Mouse (Mus musculus) heart, embryonic 10.5 days (tissue): ENCODE results near the gene Ttyh3. TPM values are rescaled to one million over a fixed set of nuclear protein-coding genes. Genes with fewer than 3 reads are reported as not detected.
A peak's percentile ranks its signal among the peaks of the same experiment; 100 is the strongest.

Experiments used
- DNase-seq: peaks from one replicate; pipeline ENCODE4 v3.0.0-alpha.2; 2017; ENCODE audit warnings: low spot score
- H3K27ac ChIP-seq: fragments of 300-500 bp; sonication (generic); 2 replicates; pipeline ENCODE4 v1.5.1; 2016; ENCODE audit warnings: mild to moderate bottlenecking
- H3K27me3 ChIP-seq: fragments of 300-500 bp; sonication (generic); 2 replicates; pipeline ENCODE4 v1.6.1; 2016; ENCODE audit warnings: mild to moderate bottlenecking; ENCODE audit not compliant: poor library complexity, insufficient read depth, severe bottlenecking
- H3K36me3 ChIP-seq: fragments of 300-500 bp; sonication (generic); 2 replicates; pipeline ENCODE4 v1.6.1; 2016; ENCODE audit warnings: mild to moderate bottlenecking, moderate library complexity
- H3K4me1 ChIP-seq: fragments of 300-500 bp; sonication (generic); 2 replicates; pipeline ENCODE4 v1.6.1; 2016; ENCODE audit warnings: mild to moderate bottlenecking
- H3K4me3 ChIP-seq: fragments of 300-500 bp; sonication (generic); 2 replicates; pipeline ENCODE4 v1.5.1; 2016; ENCODE audit warnings: mild to moderate bottlenecking, moderate library complexity
- H3K9me3 ChIP-seq: fragments of 300-500 bp; sonication (generic); 2 replicates; pipeline ENCODE4 v1.6.1; 2016; ENCODE audit warnings: mild to moderate bottlenecking, moderate library complexity
- WGBS: fragments of 180-500 bp; shearing (Covaris S2); methylation state at CpG from one replicate; pipeline ENCODE4 v1.1.7; 2016; 5-methylcytosine and 5-hydroxymethylcytosine counted together
- polyA plus RNA-seq: library from polyadenylated mRNA; unstranded; fragments of >200 nt; fragmentation: Nextera tagmentation; extraction: Ambion mirVana; gene quantifications from 2 replicates; pipeline ENCODE4 v1.2.1, GENCODE M21; 2016

The Ttyh3 gene
- polyA plus RNA-seq, 1 experiment from 2014 or later = 32.9 TPM

DNA sequence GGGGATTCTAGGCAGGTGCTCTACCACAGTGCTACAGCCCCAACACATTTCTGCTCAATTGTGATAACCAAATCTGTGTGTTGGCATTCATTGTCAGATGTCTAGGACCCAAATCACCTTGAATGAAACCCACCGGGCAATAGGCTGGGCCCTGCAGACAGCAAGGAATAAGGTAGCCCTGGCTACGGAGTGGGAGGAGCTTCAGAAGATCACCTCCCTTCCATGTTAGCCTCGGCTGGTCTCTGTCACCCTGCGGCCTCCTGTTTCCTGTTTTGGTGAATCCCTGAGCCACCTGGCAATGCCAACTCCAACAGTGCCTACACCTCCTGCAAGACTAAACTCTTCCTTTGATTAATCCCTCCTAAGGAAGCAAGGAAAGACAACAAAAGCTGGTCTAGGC is 51.0 kb downstream of the Ttyh3 start:
- H3K4me1 ChIP-seq = peaks cover 15% of the 10 kb centered on the region

GRCm38 (mm10) chr5:140596927-140597588 is 51.8 kb downstream of the Ttyh3 start:
- peaks cover 35% of the 10 kb centered on the region for H3K27me3 ChIP-seq
- H3K9me3 ChIP-seq = no peaks in the 10 kb centered on the region
- DNase-seq = no peak
- H3K27ac ChIP-seq = peak overlapping the region; percentile 59
- H3K36me3 ChIP-seq = no peaks in the 10 kb centered on the region
- peaks cover 15% of the 10 kb centered on the region for H3K4me1 ChIP-seq
- no peak overlapping the region for H3K4me3 ChIP-seq
- WGBS = 57% methylated on average over 18 of the region's 18 CpGs

More for the DNA sequence above, 51.0 kb downstream of the Ttyh3 start:
- no peaks in the 10 kb centered on the region for H3K9me3 ChIP-seq
- H3K27me3 ChIP-seq = peaks cover 38% of the 10 kb centered on the region
- WGBS = 74% methylated on average over 4 of the region's 4 CpGs
- no peaks in the 10 kb centered on the region for H3K36me3 ChIP-seq
- H3K27ac ChIP-seq = no peak overlapping the region
- DNase-seq = no peak
- H3K4me3 ChIP-seq = no peak overlapping the region

- H3K27ac ChIP-seq = peak overlapping the region; percentile 59; the same call in 1 of the 2 replicates
- H3K27me3 ChIP-seq = peaks cover 39% of the 10 kb centered on the region
- 60% methylated on average over 3 of the region's 3 CpGs for WGBS
- H3K4me3 ChIP-seq = no peak overlapping the region
- no peak for DNase-seq
- peaks cover 15% of the 10 kb centered on the region for H3K4me1 ChIP-seq
- H3K9me3 ChIP-seq = no peaks in the 10 kb centered on the region
- no peaks in the 10 kb centered on the region for H3K36me3 ChIP-seq
Observed at GRCm38 (mm10) chr5:140596426-140596825, 52.4 kb downstream of the Ttyh3 start.

DNA sequence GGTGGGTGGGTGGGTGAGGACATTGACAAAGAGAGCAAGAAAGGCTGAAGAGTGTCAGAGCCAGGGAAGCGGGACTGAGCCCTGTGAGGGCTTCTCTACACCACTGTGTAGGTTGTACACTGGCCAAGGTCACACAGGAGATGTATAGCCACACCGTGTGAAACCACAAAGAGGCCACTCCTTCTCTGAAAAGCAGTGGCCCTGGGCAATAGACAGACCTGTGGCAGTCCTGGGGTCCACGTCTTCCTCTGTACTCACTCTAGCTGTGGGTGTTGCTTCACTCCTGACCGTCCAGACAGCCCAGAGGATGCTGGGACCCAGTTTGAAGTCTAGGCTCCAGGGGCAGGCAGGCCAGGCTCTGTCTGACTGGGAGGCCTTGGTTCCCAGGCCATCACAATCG is 54.0 kb downstream of the Ttyh3 start:
- no peaks in the 10 kb centered on the region for H3K9me3 ChIP-seq
- H3K27me3 ChIP-seq = peaks cover 35% of the 10 kb centered on the region
- 73% methylated on average over 5 of the region's 5 CpGs for WGBS
- peaks cover 15% of the 10 kb centered on the region for H3K4me1 ChIP-seq
- DNase-seq = no peak
- no peak overlapping the region for H3K4me3 ChIP-seq
- no peak overlapping the region for H3K27ac ChIP-seq
- H3K36me3 ChIP-seq = no peaks in the 10 kb centered on the region

- Histone ChIP-seq H3K27me3 (peaks cover 10% of the 10 kb centered on the region), H3K27ac (no peak overlapping the region), H3K4me1 (no peaks in the 10 kb centered on the region; the same call in 1 of the 2 replicates), H3K9me3 (no peaks in the 10 kb centered on the region), H3K36me3 (no peaks in the 10 kb centered on the region), H3K4me3 (no peak overlapping the region)
- DNase-seq = no peak
- WGBS = 80% methylated on average over 16 of the region's 16 CpGs
Observed at GRCm38 (mm10) chr5:140589082-140589774, 59.6 kb downstream of the Ttyh3 start.

DNA sequence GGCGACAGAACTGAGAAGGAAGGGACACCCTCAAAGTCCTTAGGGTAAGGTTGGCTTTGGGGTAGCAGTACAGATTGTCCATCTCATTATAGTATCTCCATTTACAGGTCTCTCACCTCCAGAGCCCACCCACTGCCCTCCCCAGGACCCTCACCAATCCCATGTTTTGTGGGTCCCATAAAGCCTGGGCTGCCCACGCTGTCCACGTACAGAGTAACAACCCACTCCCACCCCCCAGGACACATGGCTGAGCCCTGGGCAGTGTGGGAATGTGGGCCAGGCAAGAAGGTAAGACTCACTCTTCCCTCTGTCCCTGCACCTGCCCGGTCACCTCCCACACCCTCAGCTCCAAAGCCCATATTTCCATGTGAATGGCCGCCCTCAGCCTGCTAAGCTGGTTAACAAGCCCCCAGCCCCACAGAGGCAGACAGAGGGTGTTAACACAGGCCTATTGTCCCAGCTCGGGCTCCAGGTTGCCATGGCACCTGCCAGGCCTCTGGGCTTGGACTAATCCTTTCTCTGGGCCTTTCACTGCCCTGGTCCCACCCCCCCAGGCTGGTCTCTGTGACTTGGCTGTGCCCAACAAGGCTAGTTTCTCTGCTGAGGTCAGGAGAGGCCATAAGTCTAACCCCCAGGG is 65.0 kb downstream of the Ttyh3 start:
- 44% methylated on average over 6 of the region's 6 CpGs for WGBS
- Histone ChIP-seq H3K9me3 (no peaks in the 10 kb centered on the region), H3K36me3 (no peaks in the 10 kb centered on the region), H3K4me3 (no peak overlapping the region), H3K4me1 (peaks cover 33% of the 10 kb centered on the region), H3K27ac (no peak overlapping the region), H3K27me3 (peaks cover 45% of the 10 kb centered on the region)
- DNase-seq = no peak

GRCm38 (mm10) chr5:140582995-140583731 is 65.7 kb downstream of the Ttyh3 start:
- H3K4me1 ChIP-seq = peaks cover 37% of the 10 kb centered on the region
- DNase-seq = no peak
- no peak overlapping the region for H3K27ac ChIP-seq
- no peak overlapping the region for H3K4me3 ChIP-seq
- 30% methylated on average over 8 of the region's 8 CpGs for WGBS
- no peaks in the 10 kb centered on the region for H3K9me3 ChIP-seq
- H3K36me3 ChIP-seq = no peaks in the 10 kb centered on the region
- H3K27me3 ChIP-seq = peaks cover 49% of the 10 kb centered on the region

- H3K27me3 ChIP-seq = peaks cover 49% of the 10 kb centered on the region
- H3K4me3 ChIP-seq = no peak overlapping the region
- H3K9me3 ChIP-seq = no peaks in the 10 kb centered on the region
- DNase-seq = no peak
- peak overlapping the region; percentile 62 for H3K27ac ChIP-seq
- H3K4me1 ChIP-seq = peaks cover 37% of the 10 kb centered on the region
- WGBS = 3% methylated on average over 5 of the region's 5 CpGs
- no peaks in the 10 kb centered on the region for H3K36me3 ChIP-seq
Observed at GRCm38 (mm10) chr5:140581569-140581968, 67.3 kb downstream of the Ttyh3 start.

GRCm38 (mm10) chr5:140579771-140580170 is 69.1 kb downstream of the Ttyh3 start:
- H3K27ac ChIP-seq = no peak overlapping the region
- DNase-seq = no peak
- peaks cover 44% of the 10 kb centered on the region for H3K4me1 ChIP-seq
- no peaks in the 10 kb centered on the region for H3K36me3 ChIP-seq
- WGBS = 16% methylated on average over 6 of the region's 6 CpGs
- no peak overlapping the region for H3K4me3 ChIP-seq
- H3K27me3 ChIP-seq = peaks cover 49% of the 10 kb centered on the region
- no peaks in the 10 kb centered on the region for H3K9me3 ChIP-seq

DNA sequence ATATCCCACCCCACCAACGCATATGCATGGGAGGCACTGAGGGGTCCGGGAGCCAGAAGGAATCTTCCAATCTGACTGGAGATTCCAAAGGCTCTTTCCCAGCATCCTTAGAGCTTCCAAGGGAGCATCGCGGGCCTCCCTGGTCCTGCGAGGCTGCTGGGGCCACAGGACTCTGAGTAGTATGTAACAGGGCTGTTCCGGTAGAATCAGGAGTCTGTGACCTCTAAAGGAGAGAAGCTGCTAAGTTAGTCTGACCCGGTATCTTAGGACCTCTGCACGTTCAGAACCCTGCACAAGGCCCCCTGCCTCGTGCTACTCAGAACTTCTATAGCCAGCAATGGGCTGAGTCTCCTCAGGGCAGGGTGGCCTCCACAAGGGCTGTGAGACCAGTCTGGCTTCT is 69.6 kb downstream of the Ttyh3 start:
- Histone ChIP-seq H3K9me3 (no peaks in the 10 kb centered on the region), H3K27ac (0 out of 2 replicates have a peak overlapping the region, but pooled peaks have one; percentile 52), H3K27me3 (peaks cover 47% of the 10 kb centered on the region), H3K36me3 (no peaks in the 10 kb centered on the region), H3K4me3 (no peak overlapping the region), H3K4me1 (peaks cover 44% of the 10 kb centered on the region)
- 45% methylated on average over 9 of the region's 9 CpGs for WGBS
- no peak for DNase-seq

DNA sequence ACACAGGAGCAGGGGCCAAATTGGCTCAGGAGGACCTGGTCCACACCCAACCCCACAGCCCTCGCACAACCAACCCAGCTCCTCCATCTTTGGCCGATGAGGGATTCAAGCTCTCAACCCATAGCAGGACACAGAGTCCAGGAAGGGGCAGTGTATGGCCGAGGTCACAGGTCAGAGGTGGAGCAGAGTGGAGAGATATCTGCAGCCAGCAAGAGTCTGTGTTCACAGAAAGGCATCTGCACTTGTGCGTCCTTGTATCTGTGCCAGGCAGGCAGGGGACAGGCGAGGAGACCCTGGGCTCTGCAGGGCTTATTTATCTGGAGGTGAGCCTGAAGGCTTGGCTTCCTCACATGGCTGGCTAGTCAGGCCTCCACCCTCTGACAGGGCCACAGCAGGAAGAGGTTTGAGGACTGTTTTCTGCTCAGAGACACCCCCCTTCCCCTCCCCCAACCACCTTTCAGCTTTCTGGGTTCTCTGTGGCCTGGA is 73.4 kb downstream of the Ttyh3 start:
- Histone ChIP-seq H3K9me3 (no peaks in the 10 kb centered on the region), H3K4me3 (no peak overlapping the region), H3K36me3 (no peaks in the 10 kb centered on the region), H3K27me3 (peaks cover 20% of the 10 kb centered on the region), H3K4me1 (peaks cover 33% of the 10 kb centered on the region), H3K27ac (0 out of 2 replicates have a peak overlapping the region, but pooled peaks have one; percentile 4)
- WGBS = 48% methylated on average over 5 of the region's 5 CpGs
- no peak for DNase-seq

- no peaks in the 10 kb centered on the region for H3K9me3 ChIP-seq
- 55% methylated on average over 6 of the region's 6 CpGs for WGBS
- no peak for DNase-seq
- H3K4me3 ChIP-seq = no peak overlapping the region
- H3K36me3 ChIP-seq = no peaks in the 10 kb centered on the region
- H3K27me3 ChIP-seq = no peaks in the 10 kb centered on the region
- no peak overlapping the region; the same call in 1 of the 2 replicates for H3K27ac ChIP-seq
- peaks cover 22% of the 10 kb centered on the region for H3K4me1 ChIP-seq
Observed at GRCm38 (mm10) chr5:140572611-140573010, 76.2 kb downstream of the Ttyh3 start.
